Mouse (Mus musculus) C2C12 (cell line): Measurements from ENCODE around the gene Wipf2.

Experiments
- CTCF ChIP-seq: IDR thresholded peaks from one replicate; pipeline ENCODE4 v1.5.1; 2011; ENCODE audit not compliant: control insufficient read depth, insufficient read depth, insufficient read length
- MYOD1 ChIP-seq: IDR thresholded peaks from one replicate; pipeline ENCODE4 v1.6.1; 2011; ENCODE audit warnings: low read depth; ENCODE audit not compliant: control insufficient read depth, insufficient read length
- MYOG ChIP-seq: IDR thresholded peaks from one replicate; pipeline ENCODE4 v1.6.1; 2011; ENCODE audit not compliant: control insufficient read depth, insufficient read length; ENCODE audit errors: extremely low read depth

DNA sequence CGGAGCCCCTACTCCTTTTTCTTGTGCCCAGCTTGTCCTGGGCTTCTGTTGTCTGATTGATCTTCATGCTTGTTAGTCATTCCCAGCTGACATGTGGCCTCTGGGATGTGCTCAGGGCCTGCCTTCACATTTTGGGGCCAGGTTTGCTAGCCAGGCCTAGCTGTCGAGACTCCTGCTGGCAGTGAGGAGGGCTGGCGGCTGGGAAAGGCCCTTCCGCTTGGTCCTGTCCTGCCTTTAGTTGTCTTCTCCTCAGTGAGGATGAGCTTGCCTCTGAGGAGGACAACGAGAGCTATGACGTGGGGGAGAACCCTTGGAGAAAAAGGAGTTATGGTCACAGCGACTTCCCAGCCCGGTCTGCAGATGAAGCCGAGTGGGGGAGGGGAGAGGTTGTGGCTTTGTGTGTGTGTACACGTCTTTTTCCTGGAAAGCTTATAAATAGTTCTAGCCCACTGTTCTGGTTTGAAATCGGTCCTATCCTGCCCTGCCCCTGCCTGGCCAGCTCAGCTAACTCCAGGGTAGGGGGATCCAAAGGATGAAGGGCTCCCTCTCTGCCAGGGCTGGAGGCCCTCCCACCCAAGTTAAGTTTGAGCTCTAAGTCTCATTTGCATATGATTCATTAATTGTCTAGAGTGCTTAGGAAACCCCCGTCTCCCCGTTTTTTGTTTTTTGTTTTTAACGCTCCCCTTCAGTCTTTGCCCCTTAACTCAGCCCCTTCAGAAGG lies 80.5 kb downstream of the Wipf2 start:
- TF ChIP-seq CTCF: no peak
- no peak for TF ChIP-seq MYOD1
- no peak for TF ChIP-seq MYOG
